Mouse (Mus musculus) kidney, postnatal 36 days (tissue): ENCODE measurements around the gene Gpr173.
"Not testable (repeated sequence)": the region's sequence is repeated elsewhere in the genome, so short reads cannot be mapped to it uniquely, and the experiment has no call there.

ENCODE experiments used
- DNase-seq, 2 experiments: peaks; one replicate each; pipeline ENCODE4 v3.0.0; 2021 to 2022; ENCODE audit warnings: mixed read lengths in 2 of 2

Gene Gpr173

DNA sequence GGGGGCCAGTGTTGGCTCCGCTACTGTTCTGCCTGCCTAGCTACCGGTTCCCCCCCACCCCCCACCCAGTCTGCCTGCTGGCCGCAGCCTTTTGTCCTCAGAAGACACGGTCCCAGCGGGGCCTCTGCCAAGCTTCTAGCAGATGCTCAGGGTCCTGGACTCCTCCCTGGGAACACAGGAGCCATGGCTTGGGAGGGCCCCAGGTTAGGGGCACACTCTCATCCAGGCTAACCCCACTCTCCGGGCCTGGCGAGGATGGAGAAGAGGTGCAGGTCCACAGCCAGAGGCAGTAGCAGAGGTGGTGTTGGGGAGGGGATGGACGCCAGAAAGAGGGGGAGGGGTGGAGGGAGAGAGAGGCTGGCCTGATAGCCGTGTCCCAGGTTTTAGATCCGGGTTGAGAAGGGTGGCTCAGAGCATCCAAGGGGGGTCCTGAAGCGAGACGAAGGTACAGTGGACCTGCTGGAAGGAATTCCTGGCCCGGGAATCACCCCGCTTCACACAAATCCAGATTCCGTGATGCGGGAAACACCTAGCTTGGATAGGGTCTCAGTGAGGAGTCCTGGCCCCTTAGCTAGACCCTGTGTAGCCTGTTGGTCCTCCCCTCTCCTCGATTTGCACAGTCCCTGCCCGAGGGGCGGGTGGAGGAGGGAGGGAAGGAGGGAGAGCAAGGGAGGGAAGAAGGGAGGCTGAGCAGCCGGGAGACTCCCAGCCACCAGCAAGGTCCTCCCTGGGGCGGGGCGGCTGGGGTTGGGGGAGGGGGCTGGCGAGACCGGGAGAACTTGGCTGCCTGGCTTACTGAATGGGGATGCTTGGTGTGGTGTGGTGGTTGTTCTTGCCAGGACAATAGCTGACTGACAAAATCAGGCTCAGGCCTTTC is at the start of gene Gpr173:
Gpr173 (minus strand) TSS at position 308 of the 877 bp plus-strand sequence.
- DNase-seq, result peak in 1 of 2 experiments; percentile 32

DNA sequence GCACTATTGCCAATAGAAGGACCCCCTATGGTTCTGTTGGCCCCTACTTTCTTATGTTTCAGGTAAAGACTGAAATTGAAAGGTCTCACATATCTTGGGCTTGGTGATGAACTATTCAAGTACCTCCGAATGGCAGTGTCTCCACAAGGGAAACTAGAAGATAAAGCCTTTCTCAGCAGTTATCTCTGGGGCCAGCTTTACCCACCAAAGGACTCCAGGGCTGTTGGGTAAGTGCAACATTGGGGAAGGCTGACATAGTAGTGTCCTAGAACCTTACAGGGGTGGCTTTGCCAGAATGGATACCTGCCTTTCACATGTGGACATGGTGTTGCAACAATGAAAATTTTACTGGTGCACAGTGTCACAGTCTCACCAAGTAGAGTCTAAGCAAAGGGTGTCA is 34.7 kb upstream of the Gpr173 start:
- no peak for DNase-seq

DNA sequence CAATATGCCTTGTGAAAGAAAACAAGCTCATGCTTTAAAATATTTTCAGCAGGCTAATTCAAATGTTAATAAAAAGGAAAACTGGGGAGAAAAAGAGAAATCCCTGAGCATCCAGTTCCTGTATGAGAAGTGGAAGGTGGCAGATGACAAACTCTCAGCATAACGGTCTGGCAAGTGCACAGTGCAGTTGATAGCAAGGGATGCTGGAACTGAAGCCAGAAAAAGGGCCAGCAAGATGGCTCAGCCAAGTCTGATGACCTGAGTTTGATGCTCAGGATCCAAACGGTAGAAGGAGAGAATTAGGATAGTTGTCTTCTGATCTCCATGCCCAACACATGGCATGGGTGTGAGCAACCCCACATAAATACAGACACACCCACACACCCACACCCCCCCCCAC is 31.6 kb upstream of the Gpr173 start:
- DNase-seq, result no peak

DNA sequence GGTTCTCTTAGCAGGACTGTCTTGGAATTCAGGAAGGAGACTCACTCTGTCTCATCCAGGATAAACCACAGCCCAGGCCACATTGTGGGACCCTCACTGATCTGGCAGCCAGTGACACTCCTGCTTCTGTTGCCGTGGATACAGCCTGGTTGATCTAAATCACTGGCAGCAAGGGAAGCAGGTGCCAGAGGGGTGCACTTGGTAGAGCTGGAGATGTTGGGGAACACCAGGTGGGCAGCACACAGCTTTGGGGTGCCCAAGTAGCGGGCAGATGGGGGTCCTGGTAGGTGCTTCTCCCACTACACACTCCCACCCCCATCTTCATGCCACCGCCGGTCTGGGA is 479 bp downstream of the Gpr173 start:
- DNase-seq, result no peak

DNA sequence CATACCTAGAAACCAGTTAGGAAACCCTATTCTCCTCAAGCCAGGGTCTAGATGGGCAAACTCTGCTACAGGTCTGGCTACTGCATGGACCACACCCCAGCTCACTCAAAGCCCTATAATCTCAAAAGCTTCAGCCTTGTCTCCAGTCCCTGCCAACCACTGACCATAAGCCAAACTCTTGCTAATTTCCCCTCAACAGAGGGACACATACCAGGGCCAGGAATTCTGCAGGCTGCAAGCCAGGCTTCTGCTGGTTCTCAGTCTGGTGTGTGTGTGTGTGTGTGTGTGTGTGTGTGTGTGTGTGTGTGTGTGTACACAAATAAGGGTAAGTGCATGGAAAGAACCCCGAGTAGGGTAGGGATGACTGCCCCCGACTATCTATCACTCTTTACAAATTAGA is 2.1 kb downstream of the Gpr173 start:
- DNase-seq, result no peak

DNA sequence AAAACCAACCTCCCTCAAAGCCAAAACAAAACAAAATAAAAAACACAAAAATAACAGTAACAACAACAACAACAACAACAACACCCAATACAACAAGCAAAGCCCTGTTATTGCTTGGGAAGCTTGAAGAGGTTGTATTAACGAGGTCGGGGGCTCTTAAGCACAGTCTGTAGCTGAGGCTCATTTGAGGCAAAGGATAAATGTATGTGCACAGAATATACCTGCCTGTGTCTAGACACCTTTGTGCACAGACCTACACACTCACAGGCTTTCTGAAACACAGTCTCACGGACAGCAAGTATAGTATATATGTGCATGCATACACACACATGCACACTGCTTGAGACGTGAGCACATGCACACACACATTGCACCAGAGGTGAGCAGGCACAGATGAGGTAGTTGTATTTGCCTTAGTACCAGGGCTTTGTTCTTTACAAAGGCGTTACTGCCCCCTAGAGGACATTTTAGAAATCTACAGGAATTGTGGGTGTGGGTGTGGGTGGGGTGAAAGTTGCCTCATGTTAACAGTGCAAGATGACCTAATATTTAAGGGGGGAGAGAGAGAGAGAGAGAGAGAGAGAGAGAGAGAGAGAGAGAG is 15.9 kb downstream of the Gpr173 start:
- DNase-seq, result peak; percentile 15 to 30

DNA sequence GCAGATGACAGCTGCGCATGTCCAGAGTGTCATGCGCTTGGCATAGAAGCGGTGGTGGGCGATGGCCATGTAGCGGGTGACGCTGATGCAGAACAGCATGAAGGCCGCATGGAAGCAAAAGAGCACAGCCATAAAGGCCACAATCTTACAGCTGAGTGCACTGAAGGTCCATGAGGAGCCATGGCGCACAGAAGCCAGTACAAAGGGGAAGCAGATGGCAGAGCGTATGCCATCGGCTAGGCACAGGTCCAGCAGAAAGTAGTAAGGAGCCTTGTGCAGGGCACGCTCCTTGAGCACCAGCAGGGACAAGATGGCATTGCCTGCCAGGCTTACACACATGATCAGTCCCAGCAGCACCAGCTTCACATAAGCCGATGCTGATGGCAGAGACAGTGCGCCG is 21.5 kb downstream of the Gpr173 start:
- no peak for DNase-seq

DNA sequence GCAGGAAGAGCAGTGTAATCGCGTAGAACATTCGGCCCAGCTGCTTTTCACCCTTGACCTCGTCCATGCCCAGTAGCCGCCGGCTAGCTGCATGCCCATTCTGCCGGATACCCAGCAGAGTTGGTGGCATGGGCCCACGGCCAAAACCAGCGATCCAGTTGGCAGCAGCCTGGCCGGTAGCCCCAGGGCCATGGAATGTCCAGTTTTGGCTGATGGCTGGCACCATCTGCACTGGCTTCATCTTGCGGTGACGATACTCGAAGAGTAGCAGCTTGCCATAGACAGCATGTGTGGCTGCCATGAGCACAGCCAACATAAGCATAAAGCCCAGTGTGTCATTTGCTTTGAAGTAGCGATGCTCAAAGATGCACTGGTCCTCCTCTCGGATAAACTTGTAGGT is 21.9 kb downstream of the Gpr173 start:
- DNase-seq, result no peak

DNA sequence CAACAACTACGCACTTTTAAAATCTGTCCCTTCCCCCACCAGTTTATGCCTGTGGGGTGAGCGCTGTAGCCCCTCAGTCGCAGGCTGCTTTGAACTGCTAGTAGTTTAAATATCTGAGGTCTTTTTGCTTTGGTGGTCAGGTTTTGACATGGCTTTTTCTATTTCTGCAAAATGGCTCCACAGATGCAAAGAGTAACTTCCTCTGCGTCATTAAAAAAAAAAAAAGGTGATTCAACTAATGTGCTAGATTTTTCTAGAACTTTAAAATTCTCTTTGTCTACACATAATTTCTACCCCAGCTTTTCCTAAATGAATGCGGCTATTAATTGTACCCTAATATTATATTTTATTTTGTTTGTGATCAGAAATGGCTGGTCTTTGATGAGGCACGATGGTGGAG is 25.6 kb downstream of the Gpr173 start:
- DNase-seq, result no peak

DNA sequence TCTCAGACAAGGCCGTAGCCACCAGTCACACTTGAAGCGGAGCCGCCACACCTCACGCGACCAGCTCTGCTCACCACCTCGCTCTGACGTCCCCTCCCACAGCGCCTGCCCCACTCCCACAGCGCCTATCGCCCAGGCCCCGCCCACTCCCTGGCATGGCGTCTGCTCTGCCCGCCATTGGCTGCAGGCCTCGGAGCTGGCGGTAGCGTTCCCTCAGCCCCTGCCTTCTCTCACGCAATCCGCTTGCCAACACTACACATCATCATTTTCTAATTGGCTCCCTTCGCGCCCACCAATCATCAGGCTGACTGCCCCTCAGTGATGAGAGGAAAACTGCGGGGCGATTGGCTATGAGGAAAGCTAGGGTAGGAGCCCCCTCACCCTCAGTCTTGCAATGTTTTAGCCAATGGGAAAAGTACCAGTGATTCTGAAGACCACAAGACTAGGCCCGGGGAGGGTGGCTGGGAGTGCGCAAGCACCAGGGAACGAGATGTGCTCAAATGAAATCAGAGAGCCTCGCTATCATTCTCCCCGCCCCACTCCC is 26.1 kb downstream of the Gpr173 start, which contains the start of gene Tspyl2:
Tspyl2 (minus strand) TSS at position 68 of the 544 bp plus-strand sequence.
- peak; percentile 93 to 94 for DNase-seq

DNA sequence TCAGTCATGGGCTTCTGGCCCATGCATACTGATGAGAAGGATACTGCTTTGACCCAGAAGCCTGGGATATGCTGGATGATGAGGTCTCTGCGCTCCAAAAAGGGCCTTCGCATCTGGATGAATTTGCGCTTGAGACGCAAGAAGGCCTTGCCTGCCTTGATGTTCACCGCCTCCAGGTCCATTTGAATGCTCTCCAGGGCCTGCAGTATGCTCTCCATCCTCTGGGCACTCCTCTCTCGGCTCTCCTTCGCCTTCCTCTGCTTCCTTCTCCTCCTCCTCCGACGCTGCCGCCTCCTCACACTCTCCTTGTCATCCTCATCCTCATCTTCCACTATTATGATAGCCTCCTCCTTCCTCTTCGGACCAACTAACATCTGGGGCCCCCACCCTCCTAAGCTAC is 27.0 kb downstream of the Gpr173 start:
- DNase-seq, result no peak

DNA sequence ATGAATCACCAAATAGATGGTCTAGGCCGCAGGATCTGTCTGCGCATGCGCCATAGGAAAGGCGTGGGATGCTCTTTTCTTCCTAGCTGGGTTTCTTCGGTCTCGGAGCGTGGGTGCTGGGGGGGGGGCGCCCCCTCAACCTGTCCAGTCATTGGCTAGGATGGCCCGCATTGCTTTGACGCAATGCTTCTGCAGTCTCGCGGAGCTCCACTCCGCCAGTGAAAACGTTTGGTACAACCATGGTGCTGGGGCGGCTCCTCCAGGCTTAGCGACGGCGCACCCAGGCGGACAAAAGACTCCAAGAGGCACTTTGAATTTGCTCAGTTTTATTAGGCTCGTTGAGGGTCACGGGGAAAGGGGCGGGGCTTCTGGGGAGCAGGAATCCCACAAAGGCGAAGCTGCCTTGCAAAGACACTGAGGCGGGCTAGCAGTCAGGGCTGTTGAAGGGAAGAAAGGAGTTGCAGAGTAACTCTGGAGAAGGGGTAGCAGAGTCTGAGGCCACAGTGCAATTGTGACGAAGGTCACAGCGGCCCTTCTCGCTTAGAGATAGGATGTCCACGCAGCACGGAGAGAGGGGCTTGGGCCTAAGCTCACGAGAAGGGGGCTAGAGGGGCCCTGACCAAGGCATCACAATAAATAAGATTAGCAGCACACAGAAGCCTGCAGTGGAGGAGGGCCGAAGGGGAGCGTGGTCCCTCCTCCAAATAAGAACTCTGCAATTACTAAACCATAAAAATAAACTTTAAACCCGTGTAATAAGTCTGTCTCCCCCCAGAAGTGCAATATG is 31.8 kb downstream of the Gpr173 start:
- DNase-seq, result peak; percentile 93 to 94

DNA sequence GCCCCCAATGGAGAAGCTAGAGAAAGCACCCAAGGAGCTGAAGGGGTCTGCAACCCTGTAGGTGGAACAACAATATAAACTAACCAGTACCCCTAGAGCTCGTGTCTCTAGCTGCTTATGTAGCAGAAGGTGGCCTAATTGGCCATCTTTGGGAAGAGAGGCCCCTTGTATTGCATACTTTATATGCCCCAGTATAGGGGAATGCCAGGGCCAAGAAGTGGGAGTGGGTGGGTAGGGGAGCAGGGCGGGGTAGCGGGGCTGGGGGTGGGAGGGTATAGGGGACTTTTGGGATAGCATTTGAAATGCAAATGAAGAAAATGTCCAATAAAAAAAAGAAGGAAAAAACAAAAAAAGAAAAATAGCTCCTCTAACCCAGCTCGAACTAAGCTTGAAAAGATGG is 32.4 kb downstream of the Gpr173 start:
- not testable (repeated sequence) for DNase-seq

DNA sequence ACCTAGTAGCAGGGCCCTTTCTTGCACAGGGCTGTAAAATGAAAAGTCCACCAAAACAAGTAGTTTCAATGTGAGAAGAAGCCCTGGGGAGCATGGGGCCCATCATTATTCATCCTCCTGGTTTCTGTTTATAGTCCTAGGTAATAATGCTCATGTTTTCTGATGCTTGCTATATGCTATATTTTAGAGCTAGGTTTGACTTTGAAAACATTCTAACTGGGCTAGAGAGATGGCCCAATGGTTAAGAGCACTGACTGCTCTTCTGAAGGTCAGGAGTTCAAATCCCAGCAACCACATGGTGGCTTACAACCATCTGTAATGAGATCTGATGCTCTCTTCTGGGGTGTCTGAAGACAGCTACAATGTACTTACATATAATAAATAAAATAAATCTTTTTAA is 39.1 kb downstream of the Gpr173 start:
- DNase-seq, result not testable (repeated sequence)

DNA sequence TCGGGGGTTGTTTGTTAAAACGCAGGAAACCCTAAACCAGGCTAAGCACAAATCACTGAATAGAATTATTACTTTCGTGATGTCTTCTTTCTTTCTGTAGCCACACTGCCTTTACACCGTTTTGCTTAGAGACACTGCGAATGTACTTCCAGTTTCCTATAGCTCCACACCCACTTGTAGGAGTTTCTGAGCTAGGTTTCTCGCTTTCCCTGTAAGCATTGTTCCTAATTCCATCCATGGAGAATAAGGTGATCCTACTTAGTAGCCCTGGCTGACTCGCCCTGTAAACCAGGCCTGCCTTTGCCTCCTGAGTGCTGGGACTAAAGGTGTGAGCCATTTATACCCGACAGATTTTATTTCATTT is 40.8 kb downstream of the Gpr173 start:
- DNase-seq, result no peak

DNA sequence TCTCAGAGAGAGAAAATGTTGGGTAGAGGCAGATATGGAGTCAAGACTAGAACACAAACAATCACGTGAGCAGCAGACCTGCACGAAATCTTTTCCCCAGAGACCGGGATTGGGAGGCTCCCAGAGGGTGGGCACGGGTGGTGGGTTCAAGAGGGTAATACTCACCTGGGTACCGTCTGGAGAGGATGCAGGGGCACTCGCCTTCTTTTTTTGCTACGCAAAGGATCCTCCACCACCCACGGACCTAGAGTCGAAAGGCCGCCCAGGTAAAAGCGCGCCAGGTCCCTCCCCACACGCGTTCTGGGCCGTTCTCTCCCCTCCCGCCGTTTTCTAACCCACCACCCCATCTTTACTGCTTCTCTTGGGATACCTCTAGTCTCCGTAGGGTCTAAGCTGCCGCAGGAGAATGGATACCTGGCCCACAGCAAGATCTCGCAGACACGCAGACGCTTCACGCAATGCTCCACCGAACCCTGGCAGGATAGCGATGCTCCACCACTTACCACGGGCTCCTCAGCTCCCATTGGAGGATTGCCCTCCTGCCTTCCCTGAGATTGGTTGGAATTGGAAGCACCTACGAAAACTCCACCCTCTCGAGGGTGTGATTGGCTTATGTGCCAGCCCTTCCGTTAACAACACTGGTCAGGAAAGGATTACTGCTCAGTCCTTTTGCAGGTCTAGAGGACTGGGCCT is 41.4 kb downstream of the Gpr173 start, which contains the start of gene Kantr:
Kantr (minus strand) TSS at position 500 of the 693 bp plus-strand sequence.
- peak; percentile 81 to 89 for DNase-seq

DNA sequence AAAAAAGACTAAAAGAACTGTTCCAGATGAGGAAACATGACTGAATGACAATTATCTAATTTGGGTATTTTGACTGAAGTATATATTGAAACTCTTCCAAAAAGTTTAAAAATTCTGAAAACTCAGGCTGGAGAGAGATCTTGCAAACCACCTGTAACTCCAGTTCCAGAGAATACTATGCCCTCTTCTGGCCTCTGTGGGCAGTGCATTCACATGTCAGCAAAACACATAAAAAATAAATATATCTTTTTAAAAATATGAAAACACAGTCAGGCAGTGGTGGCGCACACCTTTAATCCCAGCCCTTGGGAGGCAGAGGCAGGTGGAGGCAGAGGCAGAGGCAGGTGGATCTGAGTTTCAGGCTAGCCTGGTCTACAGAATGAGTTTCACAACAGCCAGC is 44.9 kb downstream of the Gpr173 start:
- peak in 1 of 2 experiments; percentile 32 for DNase-seq

DNA sequence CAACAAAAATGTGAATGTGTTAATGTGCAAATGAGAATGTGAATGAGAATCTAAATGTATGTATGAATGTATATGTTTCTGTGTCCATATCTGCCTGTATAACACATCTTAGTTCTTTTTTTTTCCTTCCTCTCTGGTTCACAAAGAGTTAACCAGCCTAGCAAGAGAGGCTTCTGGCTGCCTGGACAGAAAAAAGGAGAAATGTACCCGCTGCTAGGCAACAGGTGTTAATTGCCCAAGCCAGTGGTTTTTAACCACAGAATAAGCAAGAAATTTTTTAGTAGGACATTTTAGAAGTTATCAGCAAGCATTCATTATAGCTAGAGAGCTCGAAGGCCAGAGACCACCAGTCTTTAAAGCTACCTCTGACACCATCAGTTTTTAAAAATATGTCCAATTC is 45.7 kb downstream of the Gpr173 start:
- DNase-seq, result no peak

DNA sequence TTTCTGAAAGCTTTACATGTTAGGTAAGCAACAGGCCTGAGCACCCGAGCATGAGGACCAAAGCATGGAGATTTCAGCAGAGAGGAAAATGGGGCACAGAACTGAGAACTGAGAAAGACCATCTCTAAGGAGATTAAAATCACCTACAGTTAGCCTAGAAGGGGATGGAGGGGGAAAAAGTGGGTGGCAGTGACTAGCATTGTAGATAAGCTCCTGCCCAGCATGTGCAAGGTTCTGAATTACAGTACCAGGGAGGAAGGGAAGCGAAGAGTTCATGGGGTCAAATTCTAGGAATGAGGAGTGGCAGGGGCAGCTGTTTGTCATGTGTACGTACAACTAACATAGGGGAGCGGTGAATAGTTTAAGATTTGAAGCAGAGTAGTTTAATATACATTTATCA is 48.0 kb downstream of the Gpr173 start:
- no peak for DNase-seq

DNA sequence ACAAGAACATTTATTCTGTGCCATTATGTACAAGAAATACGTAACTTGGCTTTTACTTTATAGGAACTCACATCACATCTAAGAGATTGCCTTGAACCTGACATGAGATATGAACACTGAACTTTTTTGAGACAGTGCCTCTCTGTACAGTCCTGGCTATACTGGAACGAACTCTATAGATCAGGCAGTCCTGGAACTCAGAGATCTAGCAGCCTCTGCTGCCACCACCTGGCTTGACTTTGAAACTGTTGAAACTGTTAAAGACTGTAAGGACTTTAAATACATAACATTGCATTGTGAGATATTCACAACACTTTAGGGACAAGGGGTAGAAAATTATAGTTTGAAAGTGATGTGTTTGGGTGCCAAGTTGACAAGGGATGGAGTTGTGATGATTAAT is 60.6 kb downstream of the Gpr173 start:
- DNase-seq, result peak; percentile 28 to 44

DNA sequence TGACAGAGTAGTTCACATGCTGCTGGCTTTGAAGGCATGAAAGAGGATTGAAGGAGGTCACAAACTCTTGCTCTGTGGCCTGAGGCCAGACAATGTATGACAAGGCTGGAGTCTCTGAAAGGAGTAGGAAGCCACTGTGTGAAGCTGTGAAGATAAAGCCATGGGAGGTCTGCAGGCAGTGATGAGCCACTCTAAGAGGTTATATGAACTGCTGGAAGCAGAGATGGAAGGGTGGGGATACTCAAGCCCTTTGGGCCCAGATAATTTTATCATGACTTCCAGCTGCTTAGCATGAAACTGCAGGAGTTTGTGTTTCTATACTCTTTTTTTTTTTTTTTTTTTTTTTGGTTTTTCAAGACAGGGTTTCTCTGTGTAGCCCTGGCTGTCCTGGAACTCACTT is 61.1 kb downstream of the Gpr173 start:
- no peak for DNase-seq

DNA sequence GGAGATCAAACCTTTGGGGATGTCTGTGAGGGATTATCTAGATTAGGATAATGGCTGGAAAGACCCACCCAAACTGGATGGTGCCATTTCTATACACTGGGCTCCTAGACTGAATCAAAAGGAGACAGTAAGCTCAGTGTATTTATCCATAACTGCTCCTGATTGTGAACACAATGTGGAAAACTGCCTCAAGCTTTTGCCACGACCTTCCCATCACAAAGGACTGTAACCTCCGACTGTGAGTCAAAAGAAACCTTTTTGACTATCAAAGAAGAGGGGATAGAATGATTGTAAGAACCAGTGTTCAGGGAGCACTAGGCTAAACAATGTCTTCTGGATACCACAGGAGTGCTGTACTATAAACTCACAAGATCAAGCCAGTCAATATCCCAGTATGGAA is 62.3 kb downstream of the Gpr173 start:
- DNase-seq, result no peak
